Mouse (Mus musculus): ENCODE data around the gene Arhgdib.

DNA sequence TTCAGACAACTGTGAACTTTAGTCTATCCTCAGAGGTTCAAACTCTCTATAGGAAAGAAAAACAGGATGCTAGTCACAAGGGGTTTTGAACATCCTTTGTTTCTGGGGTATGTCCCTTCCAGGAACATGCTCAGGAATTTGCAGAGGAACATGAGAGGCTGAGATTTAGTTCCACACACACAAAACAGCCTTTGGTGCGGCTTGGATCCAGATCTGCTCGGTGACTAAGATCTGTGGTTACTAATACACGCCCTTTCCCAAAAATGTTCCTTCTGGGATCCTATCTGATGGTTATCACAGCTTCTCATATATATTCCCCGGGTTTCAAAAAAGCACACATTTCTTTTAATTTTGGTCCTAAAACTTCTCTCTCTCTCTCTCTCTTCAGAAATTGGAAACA, 43.9 kb downstream of the Arhgdib start:
- TF ChIP-seq EP300 (IDR thresholded peaks at IDR 0.05; ENCODE audit: low read depth), result no peak
- TF ChIP-seq CTCF (IDR thresholded peaks at IDR 0.05; ENCODE audit: low read depth), result no peak
